Mouse (Mus musculus): ENCODE measurements around the gene Vars. TPM values are rescaled to one million over a fixed set of nuclear protein-coding genes. Genes with fewer than 3 reads are reported as not detected.

The Vars gene
- polyA plus RNA-seq, 1 experiment from 2014 or later: 140 TPM

DNA sequence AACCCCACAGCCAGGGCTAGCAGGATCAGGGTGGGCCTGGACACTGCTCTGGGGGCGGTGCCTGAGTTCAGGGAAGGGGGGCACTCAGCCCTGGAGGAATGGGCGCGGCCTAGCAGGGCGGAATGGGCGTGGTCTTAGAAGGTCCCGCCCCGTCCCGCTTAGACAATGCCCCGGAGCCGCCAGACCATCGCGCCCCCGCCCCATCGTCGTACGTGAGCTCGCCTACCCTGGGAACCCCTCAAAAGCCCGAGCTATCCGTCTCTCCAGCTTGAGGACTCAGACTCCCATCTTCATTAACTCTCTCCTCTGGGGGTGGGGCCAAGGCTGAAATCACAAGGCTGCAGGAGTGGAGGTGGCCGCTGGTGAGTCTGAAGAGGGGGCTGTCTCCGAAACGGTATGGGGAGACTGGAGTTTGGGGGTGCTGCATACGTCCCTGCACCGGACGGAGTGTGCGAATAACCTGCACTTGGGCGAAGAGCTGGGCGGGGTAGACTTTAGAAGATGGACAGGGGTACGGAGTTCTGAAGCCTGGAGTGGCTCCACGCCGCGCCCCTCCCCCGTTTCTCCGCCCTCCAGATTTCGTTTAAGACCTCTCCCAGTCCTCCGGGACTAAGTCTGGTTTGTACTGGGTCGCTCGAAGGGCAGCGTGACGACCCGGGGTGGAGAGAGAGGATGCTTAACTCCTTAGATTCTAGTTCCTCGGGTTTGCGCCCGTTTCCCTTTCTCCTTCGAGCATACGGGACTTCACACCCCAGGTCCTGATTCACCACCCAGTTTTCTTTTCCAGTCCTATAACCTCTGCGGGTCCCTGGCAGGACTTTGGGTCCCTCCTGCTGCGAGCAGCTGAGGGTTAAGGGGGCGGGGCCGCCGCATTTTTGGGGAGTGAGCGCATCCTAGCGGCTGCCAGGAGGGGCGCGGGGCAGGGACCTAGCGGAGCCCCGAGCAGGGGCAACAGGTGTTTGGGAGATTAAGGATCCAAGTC lies 58.4 kb downstream of the Vars start, which contains the start of gene Ddah2:
Ddah2 (plus strand) TSS at position 125 of the 982 bp plus-strand sequence.
- H3K4me3 ChIP-seq (replicated peaks): peak within 1 kb of the TSS; percentile 83
- H3K4me1 ChIP-seq: peaks cover 43% of the 10 kb centered on the region
- under 1% methylated on average over 57 of the region's 57 CpGs for WGBS
- H3K27ac ChIP-seq: peak within 1 kb of the TSS; percentile 97
- peaks cover 71% of the 10 kb centered on the region for H3K36me3 ChIP-seq
- H3K27me3 ChIP-seq: no peaks in the 10 kb centered on the region
- no peaks in the 10 kb centered on the region for H3K9me3 ChIP-seq (replicated peaks)
- peak within 1 kb of the TSS; percentile 86 for H3K9ac ChIP-seq
- peak; percentile 93 for ATAC-seq (replicated peaks; ENCODE audit: low FRiP score)
- peak within 1 kb of the TSS; percentile 74 for H3K4me2 ChIP-seq

GRCm38 (mm10) chr17:35060071-35060470 lies 59.3 kb downstream of the Vars start:
- H3K27me3 ChIP-seq: no peaks in the 10 kb centered on the region
- H3K4me1 ChIP-seq: peaks cover 52% of the 10 kb centered on the region
- peak overlapping the region; percentile 97 for H3K27ac ChIP-seq
- peak overlapping the region; percentile 83 for H3K4me3 ChIP-seq (replicated peaks)
- peak overlapping the region; percentile 74 for H3K4me2 ChIP-seq
- peaks cover 63% of the 10 kb centered on the region for H3K36me3 ChIP-seq
- H3K9ac ChIP-seq: peak overlapping the region; percentile 86
- ATAC-seq (replicated peaks; ENCODE audit: low FRiP score): no peak
- 24% methylated on average over 14 of the region's 14 CpGs for WGBS
- no peaks in the 10 kb centered on the region for H3K9me3 ChIP-seq (replicated peaks)

GRCm38 (mm10) chr17:35060737-35061297 lies 60.0 kb downstream of the Vars start:
- peaks cover 57% of the 10 kb centered on the region for H3K4me1 ChIP-seq
- ATAC-seq (replicated peaks; ENCODE audit: low FRiP score): no peak
- H3K27ac ChIP-seq: no peak overlapping the region
- H3K4me3 ChIP-seq (replicated peaks): peak overlapping the region; percentile 83
- peak overlapping the region; percentile 86; the same call in 1 of the 2 replicates for H3K9ac ChIP-seq
- peaks cover 56% of the 10 kb centered on the region for H3K36me3 ChIP-seq
- peak overlapping the region; percentile 74 for H3K4me2 ChIP-seq
- WGBS: 55% methylated on average over 22 of the region's 22 CpGs
- peaks cover 4% of the 10 kb centered on the region; the same call in 1 of the 2 replicates for H3K27me3 ChIP-seq
- H3K9me3 ChIP-seq (replicated peaks): no peaks in the 10 kb centered on the region

- Histone ChIP-seq H3K4me3 (replicated peaks) (no peak overlapping the region), H3K27me3 (peaks cover 9% of the 10 kb centered on the region; the same call in 1 of the 2 replicates), H3K9ac (no peak overlapping the region), H3K36me3 (peaks cover 51% of the 10 kb centered on the region), H3K4me2 (peak overlapping the region; percentile 74), H3K27ac (no peak overlapping the region), H3K4me1 (peaks cover 58% of the 10 kb centered on the region), H3K9me3 (replicated peaks) (no peaks in the 10 kb centered on the region)
- WGBS: 80% methylated on average over 8 of the region's 8 CpGs
- ATAC-seq (replicated peaks; ENCODE audit: low FRiP score): no peak
Observed at GRCm38 (mm10) chr17:35061299-35061698, 60.5 kb downstream of the Vars start.

- no peak overlapping the region for H3K4me2 ChIP-seq
- H3K9ac ChIP-seq: no peak overlapping the region
- no peak for ATAC-seq (replicated peaks; ENCODE audit: low FRiP score)
- H3K4me3 ChIP-seq (replicated peaks): no peak overlapping the region
- WGBS: 85% methylated on average over 3 of the region's 3 CpGs
- H3K36me3 ChIP-seq: peaks cover 30% of the 10 kb centered on the region
- peaks cover 22% of the 10 kb centered on the region for H3K27me3 ChIP-seq
- no peak overlapping the region for H3K27ac ChIP-seq
- no peaks in the 10 kb centered on the region for H3K9me3 ChIP-seq (replicated peaks)
- peaks cover 52% of the 10 kb centered on the region for H3K4me1 ChIP-seq
Observed at GRCm38 (mm10) chr17:35063466-35063865, 62.7 kb downstream of the Vars start.

- peak overlapping the region; percentile 78 for H3K27ac ChIP-seq
- H3K4me1 ChIP-seq: peaks cover 48% of the 10 kb centered on the region
- peaks cover 30% of the 10 kb centered on the region for H3K36me3 ChIP-seq
- 33% methylated on average over 10 of the region's 10 CpGs for WGBS
- peaks cover 22% of the 10 kb centered on the region for H3K27me3 ChIP-seq
- no peak for ATAC-seq (replicated peaks; ENCODE audit: low FRiP score)
- H3K9me3 ChIP-seq (replicated peaks): no peaks in the 10 kb centered on the region
- peak overlapping the region; percentile 76 for H3K4me2 ChIP-seq
- no peak overlapping the region for H3K9ac ChIP-seq
- peak overlapping the region; percentile 37 for H3K4me3 ChIP-seq (replicated peaks)
Observed at GRCm38 (mm10) chr17:35064378-35064877, 63.6 kb downstream of the Vars start.

DNA sequence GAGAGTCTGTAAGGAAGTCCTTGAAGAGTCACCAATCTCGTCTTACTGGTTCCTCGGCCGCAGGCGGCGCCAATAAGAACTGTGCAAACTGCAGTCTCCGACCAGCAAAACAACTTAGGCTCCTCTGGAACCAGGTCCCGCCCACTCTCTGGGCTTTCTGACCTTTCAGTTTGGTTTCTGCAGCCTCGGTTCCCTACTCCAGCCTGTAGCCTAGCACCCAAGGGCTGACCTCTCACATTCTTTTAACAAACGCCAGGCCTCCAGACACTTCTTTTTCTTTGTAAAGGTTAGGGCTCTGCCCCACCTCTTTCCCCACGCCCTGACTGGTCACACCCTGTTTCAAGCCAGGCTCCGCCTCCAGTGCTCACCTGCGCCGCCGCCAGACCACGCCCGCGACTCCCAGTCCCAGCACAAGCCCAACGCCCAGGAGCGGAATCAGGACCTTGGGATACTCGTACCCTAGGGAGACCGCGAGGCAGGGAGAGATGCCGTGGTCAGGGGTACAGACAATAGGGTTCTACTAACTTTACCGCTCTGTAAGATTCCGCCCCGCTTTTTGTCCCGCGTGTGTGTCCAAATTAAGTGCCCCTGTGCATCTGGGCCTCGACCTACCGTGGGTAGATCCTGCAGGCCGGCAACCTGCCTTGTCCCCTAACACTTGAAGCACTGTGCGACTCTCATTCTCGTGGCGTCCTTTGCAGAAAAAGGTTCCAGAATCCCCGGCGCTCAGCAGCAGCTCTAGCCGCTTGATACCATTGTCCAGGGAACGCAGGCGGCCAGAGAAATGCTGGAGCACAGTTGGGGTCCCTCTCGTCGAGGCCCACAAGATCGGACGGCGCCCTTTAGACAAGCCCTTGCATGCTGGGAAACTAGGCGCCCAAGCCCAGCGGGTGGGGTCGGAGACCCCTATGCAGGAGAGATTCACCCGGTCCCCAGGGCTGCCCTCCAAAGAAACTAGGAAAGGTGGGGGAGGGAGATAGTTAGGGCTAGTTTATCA lies 64.5 kb downstream of the Vars start, which contains the start of gene Ly6g6c:
Ly6g6c (plus strand) TSS at position 438 of the 997 bp plus-strand sequence.
- Histone ChIP-seq H3K9me3 (replicated peaks) (no peaks in the 10 kb centered on the region), H3K4me1 (peaks cover 43% of the 10 kb centered on the region), H3K36me3 (peaks cover 30% of the 10 kb centered on the region), H3K9ac (peak within 1 kb of the TSS; percentile 40), H3K27ac (peak within 1 kb of the TSS; percentile 78), H3K27me3 (peaks cover 22% of the 10 kb centered on the region), H3K4me3 (replicated peaks) (peak within 1 kb of the TSS; percentile 37), H3K4me2 (peak within 1 kb of the TSS; percentile 76)
- peak; percentile 72 for ATAC-seq (replicated peaks; ENCODE audit: low FRiP score)
- WGBS: 2% methylated on average over 48 of the region's 48 CpGs

Other genes starting within 250 kb of the Vars start
- gene Cyp21a1, start 196.4 kb upstream of the Vars start, polyA plus RNA-seq (2015; fragmentation: Nextera tagmentation; extraction: Ambion mirVana): 11.1 and 45.4 TPM in 2 replicates
- gene Stk19, start 164.0 kb upstream of the Vars start, polyA plus RNA-seq (2015; fragmentation: Nextera tagmentation; extraction: Ambion mirVana): 29.4 and 29.6 TPM in 2 replicates
- 62.7 and 73.0 TPM in 2 replicates for gene Dxo, start 164.0 kb upstream of the Vars start, polyA plus RNA-seq (2015; fragmentation: Nextera tagmentation; extraction: Ambion mirVana)
- gene Skiv2l, start 150.8 kb upstream of the Vars start, polyA plus RNA-seq (2015; fragmentation: Nextera tagmentation; extraction: Ambion mirVana): 48.5 and 53.1 TPM in 2 replicates
- 101 and 116 TPM in 2 replicates for gene Nelfe, start 150.6 kb upstream of the Vars start, polyA plus RNA-seq (2015; fragmentation: Nextera tagmentation; extraction: Ambion mirVana)
- gene Cfb, start 138.5 kb upstream of the Vars start, polyA plus RNA-seq (2015; fragmentation: Nextera tagmentation; extraction: Ambion mirVana): 12.1 and 13.3 TPM in 2 replicates
- gene Zbtb12, start 121.5 kb upstream of the Vars start, polyA plus RNA-seq (2015; fragmentation: Nextera tagmentation; extraction: Ambion mirVana): 5.0 TPM in 2 replicates
- gene Gm20547, start 118.9 kb upstream of the Vars start, polyA plus RNA-seq (2015; fragmentation: Nextera tagmentation; extraction: Ambion mirVana): not detected in 2 replicates
- gene C2, start 102.7 kb upstream of the Vars start, polyA plus RNA-seq (2015; fragmentation: Nextera tagmentation; extraction: Ambion mirVana): 2.6 and 3.6 TPM in 2 replicates
- gene Ehmt2, start 102.5 kb upstream of the Vars start, polyA plus RNA-seq (2015; fragmentation: Nextera tagmentation; extraction: Ambion mirVana): 80.1 and 93.7 TPM in 2 replicates
- gene Slc44a4, start 86.5 kb upstream of the Vars start, polyA plus RNA-seq (2015; fragmentation: Nextera tagmentation; extraction: Ambion mirVana): 12.4 and 13.0 TPM in 2 replicates
- gene Neu1, start 69.7 kb upstream of the Vars start, polyA plus RNA-seq (2015; fragmentation: Nextera tagmentation; extraction: Ambion mirVana): 33.7 and 37.0 TPM in 2 replicates
- gene Hspa1b, start 41.7 kb upstream of the Vars start, polyA plus RNA-seq (2015; fragmentation: Nextera tagmentation; extraction: Ambion mirVana): 0.49 and 0.53 TPM in 2 replicates
- not detected in 2 replicates for gene Gm20481, start 31.1 kb upstream of the Vars start, polyA plus RNA-seq (2015; fragmentation: Nextera tagmentation; extraction: Ambion mirVana)
- 7.8 and 8.4 TPM in 2 replicates for gene Hspa1a, start 28.8 kb upstream of the Vars start, polyA plus RNA-seq (2015; fragmentation: Nextera tagmentation; extraction: Ambion mirVana)
- 0.81 and 1.6 TPM in 2 replicates for gene Hspa1l, start 28.3 kb upstream of the Vars start, polyA plus RNA-seq (2015; fragmentation: Nextera tagmentation; extraction: Ambion mirVana)
- gene Lsm2, start 19.1 kb upstream of the Vars start, polyA plus RNA-seq (2015; fragmentation: Nextera tagmentation; extraction: Ambion mirVana): 229 and 231 TPM in 2 replicates
- gene Vwa7, start 15.6 kb downstream of the Vars start, polyA plus RNA-seq (2015; fragmentation: Nextera tagmentation; extraction: Ambion mirVana): 0.19 and 0.29 TPM in 2 replicates
- 6.2 and 6.8 TPM in 2 replicates for gene Sapcd1, start 27.0 kb downstream of the Vars start, polyA plus RNA-seq (2015; fragmentation: Nextera tagmentation; extraction: Ambion mirVana)
- 5.2 and 5.4 TPM in 2 replicates for gene Msh5, start 45.8 kb downstream of the Vars start, polyA plus RNA-seq (2015; fragmentation: Nextera tagmentation; extraction: Ambion mirVana)
- gene Clic1, start 49.0 kb downstream of the Vars start, polyA plus RNA-seq (2015; fragmentation: Nextera tagmentation; extraction: Ambion mirVana): 300 and 320 TPM in 2 replicates
- gene Ddah2, start 58.0 kb downstream of the Vars start, polyA plus RNA-seq (2015; fragmentation: Nextera tagmentation; extraction: Ambion mirVana): 324 and 356 TPM in 2 replicates
- 1.6 TPM in 1 of 2 replicates, not detected in the other for gene Ly6g6c, start 64.4 kb downstream of the Vars start, polyA plus RNA-seq (2015; fragmentation: Nextera tagmentation; extraction: Ambion mirVana)
- 0.41 and 0.52 TPM in 2 replicates for gene Mpig6b, start 65.2 kb downstream of the Vars start, polyA plus RNA-seq (2015; fragmentation: Nextera tagmentation; extraction: Ambion mirVana)
- gene Ly6g6e, start 75.9 kb downstream of the Vars start, polyA plus RNA-seq (2015; fragmentation: Nextera tagmentation; extraction: Ambion mirVana): 1.2 and 1.6 TPM in 2 replicates
- gene Ly6g6d, start 77.1 kb downstream of the Vars start, polyA plus RNA-seq (2015; fragmentation: Nextera tagmentation; extraction: Ambion mirVana): 5.0 and 6.0 TPM in 2 replicates
- gene Ly6g6f, start 84.6 kb downstream of the Vars start, polyA plus RNA-seq (2015; fragmentation: Nextera tagmentation; extraction: Ambion mirVana): not detected in 2 replicates
- gene Abhd16a, start 88.3 kb downstream of the Vars start, polyA plus RNA-seq (2015; fragmentation: Nextera tagmentation; extraction: Ambion mirVana): 94.7 and 103 TPM in 2 replicates
- not detected in 2 replicates for gene Ly6g5c, start 107.3 kb downstream of the Vars start, polyA plus RNA-seq (2015; fragmentation: Nextera tagmentation; extraction: Ambion mirVana)
- gene Ly6g5b, start 114.4 kb downstream of the Vars start, polyA plus RNA-seq (2015; fragmentation: Nextera tagmentation; extraction: Ambion mirVana): 0.99 and 1.9 TPM in 2 replicates
- gene Gpank1, start 120.5 kb downstream of the Vars start, polyA plus RNA-seq (2015; fragmentation: Nextera tagmentation; extraction: Ambion mirVana): 19.0 and 20.3 TPM in 2 replicates
- gene Csnk2b, start 121.1 kb downstream of the Vars start, polyA plus RNA-seq (2015; fragmentation: Nextera tagmentation; extraction: Ambion mirVana): 281 and 284 TPM in 2 replicates
- 10.5 and 12.2 TPM in 2 replicates for gene D17H6S53E, start 125.4 kb downstream of the Vars start, polyA plus RNA-seq (2015; fragmentation: Nextera tagmentation; extraction: Ambion mirVana)
- 21.0 and 25.7 TPM in 2 replicates for gene Apom, start 131.1 kb downstream of the Vars start, polyA plus RNA-seq (2015; fragmentation: Nextera tagmentation; extraction: Ambion mirVana)
- 56.1 and 64.9 TPM in 2 replicates for gene Bag6, start 134.2 kb downstream of the Vars start, polyA plus RNA-seq (2015; fragmentation: Nextera tagmentation; extraction: Ambion mirVana)
- gene Prrc2a, start 163.9 kb downstream of the Vars start, polyA plus RNA-seq (2015; fragmentation: Nextera tagmentation; extraction: Ambion mirVana): 176 and 209 TPM in 2 replicates
- 8.8 and 9.2 TPM in 2 replicates for gene Aif1, start 175.1 kb downstream of the Vars start, polyA plus RNA-seq (2015; fragmentation: Nextera tagmentation; extraction: Ambion mirVana)
- 12.1 and 13.7 TPM in 2 replicates for gene Lst1, start 187.5 kb downstream of the Vars start, polyA plus RNA-seq (2015; fragmentation: Nextera tagmentation; extraction: Ambion mirVana)
- gene Ltb, start 193.5 kb downstream of the Vars start, polyA plus RNA-seq (2015; fragmentation: Nextera tagmentation; extraction: Ambion mirVana): 0.53 and 0.72 TPM in 2 replicates
- gene Tnf, start 201.0 kb downstream of the Vars start, polyA plus RNA-seq (2015; fragmentation: Nextera tagmentation; extraction: Ambion mirVana): 0.12 TPM in 1 of 2 replicates, not detected in the other
- gene Lta, start 204.4 kb downstream of the Vars start, polyA plus RNA-seq (2015; fragmentation: Nextera tagmentation; extraction: Ambion mirVana): 0.10 TPM in 1 of 2 replicates, not detected in the other
- 0.65 and 0.69 TPM in 2 replicates for gene Gm16181, start 219.8 kb downstream of the Vars start, polyA plus RNA-seq (2015; fragmentation: Nextera tagmentation; extraction: Ambion mirVana)
- 6.2 and 6.4 TPM in 2 replicates for gene Atp6v1g2, start 232.7 kb downstream of the Vars start, polyA plus RNA-seq (2015; fragmentation: Nextera tagmentation; extraction: Ambion mirVana)
- gene Nfkbil1, start 234.8 kb downstream of the Vars start, polyA plus RNA-seq (2015; fragmentation: Nextera tagmentation; extraction: Ambion mirVana): 11.3 and 12.4 TPM in 2 replicates
- gene Ddx39b, start 240.8 kb downstream of the Vars start, polyA plus RNA-seq (2015; fragmentation: Nextera tagmentation; extraction: Ambion mirVana): 531 and 538 TPM in 2 replicates

Data from kidney, embryonic 15.5 days (tissue).